Mouse (Mus musculus): ENCODE measurements around the gene Myh9. TPM values are rescaled to one million over a fixed set of nuclear protein-coding genes. Genes with fewer than 3 reads are reported as not detected.

Gene Myh9
- polyA plus RNA-seq, 1 experiment from 2014 or later: 14.5 TPM

GRCm38 (mm10) chr15:77864063-77864758, 22.2 kb upstream of the Myh9 start:
- Histone ChIP-seq H3K27me3 (no peaks in the 10 kb centered on the region), H3K9ac (no peak overlapping the region), H3K9me3 (no peaks in the 10 kb centered on the region), H3K27ac (no peak overlapping the region), H3K4me2 (no peak overlapping the region), H3K4me3 (no peak overlapping the region), H3K36me3 (no peaks in the 10 kb centered on the region), H3K4me1 (replicated peaks) (peaks cover 5% of the 10 kb centered on the region)
- no peak for ATAC-seq (ENCODE audit: low FRiP score)
- 93% methylated on average over 9 of the region's 9 CpGs for WGBS

- WGBS: 87% methylated on average over 22 of the region's 22 CpGs
- no peak overlapping the region for H3K4me2 ChIP-seq
These were observed 21.3 kb upstream of the Myh9 start for GRCm38 (mm10) chr15:77862991-77863972.

GRCm38 (mm10) chr15:77860081-77860665, 18.2 kb upstream of the Myh9 start:
- H3K27me3 ChIP-seq: no peaks in the 10 kb centered on the region; the same call in 1 of the 2 replicates
- no peak overlapping the region for H3K27ac ChIP-seq
- no peak overlapping the region for H3K9ac ChIP-seq
- H3K4me1 ChIP-seq (replicated peaks): peaks cover 6% of the 10 kb centered on the region
- H3K4me3 ChIP-seq: no peak overlapping the region
- no peaks in the 10 kb centered on the region for H3K9me3 ChIP-seq
- no peaks in the 10 kb centered on the region for H3K36me3 ChIP-seq
- WGBS: 60% methylated on average over 1 of the region's 1 CpGs
- H3K4me2 ChIP-seq: no peak overlapping the region
- no peak for ATAC-seq (ENCODE audit: low FRiP score)

More at GRCm38 (mm10) chr15:77862991-77863972, 21.3 kb upstream of the Myh9 start:
- Histone ChIP-seq H3K27ac (no peak overlapping the region), H3K9ac (no peak overlapping the region), H3K36me3 (no peaks in the 10 kb centered on the region), H3K4me1 (replicated peaks) (peaks cover 6% of the 10 kb centered on the region), H3K27me3 (no peaks in the 10 kb centered on the region; the same call in 1 of the 2 replicates), H3K9me3 (no peaks in the 10 kb centered on the region), H3K4me3 (no peak overlapping the region)
- ATAC-seq (ENCODE audit: low FRiP score): no peak

- Histone ChIP-seq H3K27ac (peak overlapping the region; percentile 35), H3K4me2 (peak overlapping the region; percentile 84), H3K4me1 (replicated peaks) (peaks cover 6% of the 10 kb centered on the region), H3K9me3 (no peaks in the 10 kb centered on the region), H3K9ac (peak overlapping the region; percentile 71), H3K4me3 (peak overlapping the region; percentile 57), H3K36me3 (no peaks in the 10 kb centered on the region), H3K27me3 (no peaks in the 10 kb centered on the region; the same call in 1 of the 2 replicates)
- 2% methylated on average over 28 of the region's 28 CpGs for WGBS
- ATAC-seq (ENCODE audit: low FRiP score): peak; percentile 91
These were observed 15.7 kb upstream of the Myh9 start for GRCm38 (mm10) chr15:77857662-77858156.

- ATAC-seq (ENCODE audit: low FRiP score): no peak
- H3K27me3 ChIP-seq: no peaks in the 10 kb centered on the region; the same call in 1 of the 2 replicates
- no peaks in the 10 kb centered on the region for H3K9me3 ChIP-seq
- no peak overlapping the region for H3K4me2 ChIP-seq
- no peak overlapping the region for H3K9ac ChIP-seq
- H3K27ac ChIP-seq: no peak overlapping the region
- H3K4me1 ChIP-seq (replicated peaks): peaks cover 6% of the 10 kb centered on the region
- 60% methylated on average over 5 of the region's 5 CpGs for WGBS
- H3K4me3 ChIP-seq: no peak overlapping the region
- no peaks in the 10 kb centered on the region for H3K36me3 ChIP-seq
These were observed 14.6 kb upstream of the Myh9 start for GRCm38 (mm10) chr15:77856541-77856940.

- Histone ChIP-seq H3K27me3 (no peaks in the 10 kb centered on the region; the same call in 1 of the 2 replicates), H3K4me1 (replicated peaks) (peaks cover 6% of the 10 kb centered on the region)
- WGBS: 45% methylated on average over 8 of the region's 8 CpGs
These were observed 13.3 kb upstream of the Myh9 start for GRCm38 (mm10) chr15:77855301-77855700.

GRCm38 (mm10) chr15:77852001-77852400, 10.0 kb upstream of the Myh9 start:
- Histone ChIP-seq H3K4me3 (no peak overlapping the region), H3K4me1 (replicated peaks) (no peaks in the 10 kb centered on the region; the same call in 1 of the 2 replicates), H3K9me3 (no peaks in the 10 kb centered on the region), H3K27ac (no peak overlapping the region), H3K4me2 (no peak overlapping the region), H3K36me3 (no peaks in the 10 kb centered on the region), H3K27me3 (no peaks in the 10 kb centered on the region), H3K9ac (no peak overlapping the region)
- WGBS: 86% methylated on average over 2 of the region's 2 CpGs
- no peak for ATAC-seq (ENCODE audit: low FRiP score)

More at GRCm38 (mm10) chr15:77855301-77855700, 13.3 kb upstream of the Myh9 start:
- Histone ChIP-seq H3K36me3 (no peaks in the 10 kb centered on the region), H3K9ac (no peak overlapping the region), H3K27ac (no peak overlapping the region), H3K4me2 (no peak overlapping the region), H3K4me3 (no peak overlapping the region), H3K9me3 (no peaks in the 10 kb centered on the region)
- no peak for ATAC-seq (ENCODE audit: low FRiP score)

- H3K27me3 ChIP-seq: no peaks in the 10 kb centered on the region
- 40% methylated on average over 3 of the region's 3 CpGs for WGBS
- H3K4me1 ChIP-seq (replicated peaks): no peaks in the 10 kb centered on the region
- no peak overlapping the region for H3K4me3 ChIP-seq
- no peak for ATAC-seq (ENCODE audit: low FRiP score)
- H3K9me3 ChIP-seq: no peaks in the 10 kb centered on the region
- no peaks in the 10 kb centered on the region for H3K36me3 ChIP-seq
- no peak overlapping the region for H3K4me2 ChIP-seq
- no peak overlapping the region for H3K27ac ChIP-seq
- H3K9ac ChIP-seq: no peak overlapping the region
These were observed 9.2 kb upstream of the Myh9 start for GRCm38 (mm10) chr15:77851136-77851535.

- H3K27me3 ChIP-seq: no peaks in the 10 kb centered on the region
- H3K9me3 ChIP-seq: no peaks in the 10 kb centered on the region
- ATAC-seq (ENCODE audit: low FRiP score): no peak
- no peak overlapping the region for H3K27ac ChIP-seq
- H3K4me1 ChIP-seq (replicated peaks): no peaks in the 10 kb centered on the region
- H3K4me3 ChIP-seq: no peak overlapping the region
- H3K4me2 ChIP-seq: no peak overlapping the region
- 75% methylated on average over 9 of the region's 9 CpGs for WGBS
- no peak overlapping the region for H3K9ac ChIP-seq
- H3K36me3 ChIP-seq: no peaks in the 10 kb centered on the region
These were observed 7.7 kb upstream of the Myh9 start for GRCm38 (mm10) chr15:77849572-77850229.

- Histone ChIP-seq H3K4me1 (replicated peaks) (no peaks in the 10 kb centered on the region), H3K36me3 (no peaks in the 10 kb centered on the region), H3K27me3 (no peaks in the 10 kb centered on the region), H3K9ac (no peak overlapping the region), H3K4me3 (no peak overlapping the region), H3K9me3 (no peaks in the 10 kb centered on the region), H3K4me2 (no peak overlapping the region), H3K27ac (no peak overlapping the region)
- no peak for ATAC-seq (ENCODE audit: low FRiP score)
- 70% methylated on average over 5 of the region's 5 CpGs for WGBS
These were observed 7.1 kb upstream of the Myh9 start for GRCm38 (mm10) chr15:77849039-77849436.

- Histone ChIP-seq H3K9ac (no peak overlapping the region), H3K36me3 (no peaks in the 10 kb centered on the region), H3K4me2 (no peak overlapping the region), H3K4me1 (replicated peaks) (no peaks in the 10 kb centered on the region), H3K27me3 (no peaks in the 10 kb centered on the region), H3K27ac (no peak overlapping the region), H3K4me3 (no peak overlapping the region), H3K9me3 (no peaks in the 10 kb centered on the region)
- no peak for ATAC-seq (ENCODE audit: low FRiP score)
- 82% methylated on average over 16 of the region's 16 CpGs for WGBS
These were observed 6.6 kb upstream of the Myh9 start for GRCm38 (mm10) chr15:77848415-77849038.
